Mouse (Mus musculus): ENCODE measurements around the gene Mrpl16. TPM values are rescaled to one million over a fixed set of nuclear protein-coding genes. Genes with fewer than 3 reads are reported as not detected.

Gene Mrpl16
- polyA plus RNA-seq, 1 experiment from 2014 or later, result 45.7 TPM

DNA sequence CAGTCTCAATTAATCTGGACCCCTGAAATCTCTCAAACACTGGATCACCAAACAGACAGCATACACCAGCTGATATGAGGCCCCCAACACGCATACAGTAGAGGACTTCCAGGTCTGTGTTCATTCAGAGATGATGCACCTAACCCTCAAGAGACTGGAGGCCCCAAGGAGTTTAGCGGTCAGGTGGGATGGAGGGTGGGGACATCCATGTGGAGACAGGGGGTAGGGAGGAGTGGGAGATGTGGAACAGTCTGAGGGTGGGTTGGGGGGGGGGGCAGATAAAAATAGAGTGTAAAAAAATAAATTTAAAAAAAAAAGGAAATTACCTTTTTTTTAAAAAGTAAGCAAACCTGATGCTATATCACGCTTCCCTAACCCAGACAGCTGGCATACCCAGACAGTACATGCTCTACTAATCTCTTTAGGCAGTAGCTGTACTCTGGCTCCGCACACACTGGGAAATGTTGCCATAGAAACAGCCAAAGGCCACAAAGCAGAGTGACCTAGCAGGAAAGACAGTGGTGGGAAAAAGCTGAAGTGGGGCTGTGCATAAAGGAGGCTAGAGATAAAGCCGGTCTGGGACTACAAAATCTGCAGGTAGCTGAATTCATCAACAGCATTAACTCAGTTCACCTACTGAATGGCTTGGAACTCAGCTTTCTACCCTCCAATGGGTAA lies 41.6 kb downstream of the Mrpl16 start:
- H3K27me3 ChIP-seq (ENCODE audit: control insufficient read depth, insufficient read depth, low read depth, low read length), result no peaks in the 10 kb centered on the region
- H3K36me3 ChIP-seq (ENCODE audit: control insufficient read depth, insufficient read depth, low read length), result no peaks in the 10 kb centered on the region
- H3K4me3 ChIP-seq (ENCODE audit: low read depth, low read length), result no peak overlapping the region
- ATAC-seq, result peak; percentile 97
- peak overlapping the region; percentile 51 for H3K27ac ChIP-seq (ENCODE audit: low read length)
- H3K9ac ChIP-seq (ENCODE audit: low read depth, low read length), result peak overlapping the region; percentile 44; the same call in 1 of the 2 replicates
- H3K4me2 ChIP-seq (ENCODE audit: low read length), result peak overlapping the region; percentile 37
- peaks cover 12% of the 10 kb centered on the region for H3K4me1 ChIP-seq (ENCODE audit: control insufficient read depth, insufficient read depth, low read length)
- WGBS, result 18% methylated on average over 5 of the region's 5 CpGs
- no peaks in the 10 kb centered on the region for H3K9me3 ChIP-seq (replicated peaks; ENCODE audit: control insufficient read depth, low read length, poor library complexity, severe bottlenecking)

DNA sequence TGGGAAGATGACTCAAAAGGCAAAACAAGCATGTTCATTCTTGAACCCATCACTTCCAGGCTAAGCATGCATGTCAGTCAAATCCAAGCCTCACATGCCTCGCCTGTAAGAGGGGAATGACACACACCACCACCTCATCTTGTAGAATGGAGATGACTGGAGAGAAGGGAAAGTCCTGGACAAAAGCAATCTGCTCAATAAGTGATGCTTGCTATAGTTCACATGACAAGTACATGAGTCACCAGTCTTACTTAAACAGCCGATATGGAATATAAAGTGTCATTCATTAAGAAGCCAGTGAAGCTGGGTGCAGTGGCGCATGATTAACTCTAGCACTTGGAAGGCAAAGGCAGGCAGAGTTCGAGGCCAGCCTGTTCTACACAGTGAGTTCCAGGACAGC lies 42.9 kb downstream of the Mrpl16 start:
- WGBS, result 41% methylated on average over 4 of the region's 4 CpGs
- H3K4me3 ChIP-seq (ENCODE audit: low read depth, low read length), result no peak overlapping the region
- peaks cover 19% of the 10 kb centered on the region for H3K4me1 ChIP-seq (ENCODE audit: control insufficient read depth, insufficient read depth, low read length)
- H3K27me3 ChIP-seq (ENCODE audit: control insufficient read depth, insufficient read depth, low read depth, low read length), result no peaks in the 10 kb centered on the region
- no peak overlapping the region for H3K4me2 ChIP-seq (ENCODE audit: low read length)
- H3K27ac ChIP-seq (ENCODE audit: low read length), result no peak overlapping the region
- no peak for ATAC-seq
- no peaks in the 10 kb centered on the region for H3K36me3 ChIP-seq (ENCODE audit: control insufficient read depth, insufficient read depth, low read length)
- H3K9ac ChIP-seq (ENCODE audit: low read depth, low read length), result no peak overlapping the region
- no peaks in the 10 kb centered on the region for H3K9me3 ChIP-seq (replicated peaks; ENCODE audit: control insufficient read depth, low read length, poor library complexity, severe bottlenecking)

DNA sequence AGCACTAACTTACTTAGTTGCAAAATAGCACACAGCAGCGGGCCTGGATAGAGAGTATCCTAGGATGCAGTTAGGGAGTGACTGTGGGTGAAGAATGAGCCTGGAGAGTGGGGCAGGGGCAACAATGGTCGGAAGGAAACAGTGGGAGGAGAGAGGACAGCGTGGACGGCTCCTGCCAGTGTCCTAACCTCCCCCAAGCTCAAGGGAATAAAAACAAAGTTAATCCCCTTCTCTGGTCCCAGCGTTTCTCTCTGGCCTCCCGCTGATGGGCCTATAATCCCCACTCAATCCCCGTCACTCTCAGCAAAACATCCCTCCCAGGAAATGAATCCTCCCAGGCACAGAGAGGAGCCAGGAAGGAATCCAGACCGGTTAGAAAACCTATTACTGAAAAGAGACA lies 43.5 kb downstream of the Mrpl16 start:
- Histone ChIP-seq H3K9me3 (replicated peaks; ENCODE audit: control insufficient read depth, low read length, poor library complexity, severe bottlenecking) (no peaks in the 10 kb centered on the region), H3K4me3 (ENCODE audit: low read depth, low read length) (no peak overlapping the region), H3K27me3 (ENCODE audit: control insufficient read depth, insufficient read depth, low read depth, low read length) (no peaks in the 10 kb centered on the region), H3K4me2 (ENCODE audit: low read length) (peak overlapping the region; percentile 14; the same call in 1 of the 2 replicates), H3K9ac (ENCODE audit: low read depth, low read length) (no peak overlapping the region), H3K27ac (ENCODE audit: low read length) (no peak overlapping the region), H3K36me3 (ENCODE audit: control insufficient read depth, insufficient read depth, low read length) (no peaks in the 10 kb centered on the region), H3K4me1 (ENCODE audit: control insufficient read depth, insufficient read depth, low read length) (peaks cover 19% of the 10 kb centered on the region)
- no peak for ATAC-seq
- 3% methylated on average over 8 of the region's 8 CpGs for WGBS

DNA sequence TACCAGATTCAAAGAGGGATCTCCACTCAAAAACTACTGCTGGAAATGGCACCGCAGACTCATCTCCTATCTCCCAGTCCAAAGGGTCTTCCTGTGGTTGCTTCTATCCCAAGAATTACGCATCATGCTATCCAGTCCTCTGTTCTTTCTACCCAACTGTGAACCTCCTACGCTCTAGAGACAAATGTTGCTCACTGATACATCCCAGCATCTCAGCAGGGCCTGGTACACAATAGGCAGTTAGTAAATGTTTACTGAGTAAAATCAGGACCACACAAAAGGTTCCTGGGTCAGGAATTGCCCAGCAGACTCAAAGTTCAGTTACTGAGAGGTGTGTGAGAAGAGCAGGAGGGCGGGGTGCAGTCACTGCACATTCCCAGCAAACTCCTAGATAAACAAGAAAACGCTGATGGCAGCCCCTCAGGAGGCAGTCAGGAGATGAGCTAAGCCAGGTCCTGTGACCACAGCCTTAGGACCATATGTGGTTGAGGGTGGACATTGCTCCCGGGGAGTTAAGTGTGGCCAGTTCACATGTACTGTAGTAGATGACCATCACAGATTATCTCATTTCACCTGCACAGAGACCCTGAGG lies 44.6 kb downstream of the Mrpl16 start:
- Histone ChIP-seq H3K27me3 (ENCODE audit: control insufficient read depth, insufficient read depth, low read depth, low read length) (no peaks in the 10 kb centered on the region), H3K4me3 (ENCODE audit: low read depth, low read length) (no peak overlapping the region), H3K36me3 (ENCODE audit: control insufficient read depth, insufficient read depth, low read length) (no peaks in the 10 kb centered on the region), H3K9ac (ENCODE audit: low read depth, low read length) (no peak overlapping the region), H3K4me2 (ENCODE audit: low read length) (no peak overlapping the region), H3K9me3 (replicated peaks; ENCODE audit: control insufficient read depth, low read length, poor library complexity, severe bottlenecking) (no peaks in the 10 kb centered on the region), H3K27ac (ENCODE audit: low read length) (no peak overlapping the region), H3K4me1 (ENCODE audit: control insufficient read depth, insufficient read depth, low read length) (peaks cover 26% of the 10 kb centered on the region)
- WGBS, result 83% methylated on average over 6 of the region's 6 CpGs
- ATAC-seq, result no peak

DNA sequence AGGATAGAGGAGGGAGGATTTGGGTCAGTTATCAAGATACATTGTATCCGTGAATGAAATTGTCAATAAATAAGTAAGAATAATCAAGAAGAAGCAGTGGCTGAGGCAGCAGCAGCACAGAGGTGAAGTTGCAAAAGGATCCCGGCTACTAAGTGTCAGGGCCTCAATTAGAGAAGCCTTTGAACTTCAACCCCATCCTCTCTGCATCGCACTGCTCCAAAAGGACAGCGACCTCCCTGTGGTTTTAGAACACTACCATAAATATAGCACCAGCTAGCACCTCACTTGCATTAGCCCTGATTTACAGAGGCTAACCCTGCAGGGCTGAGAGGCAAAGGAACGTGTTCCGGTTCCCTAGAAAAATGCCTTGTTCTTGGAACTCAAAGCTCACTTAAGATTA lies 46.5 kb downstream of the Mrpl16 start:
- Histone ChIP-seq H3K4me3 (ENCODE audit: low read depth, low read length) (no peak overlapping the region), H3K9ac (ENCODE audit: low read depth, low read length) (no peak overlapping the region), H3K9me3 (replicated peaks; ENCODE audit: control insufficient read depth, low read length, poor library complexity, severe bottlenecking) (no peaks in the 10 kb centered on the region), H3K36me3 (ENCODE audit: control insufficient read depth, insufficient read depth, low read length) (no peaks in the 10 kb centered on the region), H3K4me2 (ENCODE audit: low read length) (peak overlapping the region; percentile 93; the same call in 1 of the 2 replicates), H3K27me3 (ENCODE audit: control insufficient read depth, insufficient read depth, low read depth, low read length) (no peaks in the 10 kb centered on the region), H3K4me1 (ENCODE audit: control insufficient read depth, insufficient read depth, low read length) (peaks cover 24% of the 10 kb centered on the region), H3K27ac (ENCODE audit: low read length) (no peak overlapping the region)
- ATAC-seq, result no peak
- 44% methylated on average over 6 of the region's 6 CpGs for WGBS

DNA sequence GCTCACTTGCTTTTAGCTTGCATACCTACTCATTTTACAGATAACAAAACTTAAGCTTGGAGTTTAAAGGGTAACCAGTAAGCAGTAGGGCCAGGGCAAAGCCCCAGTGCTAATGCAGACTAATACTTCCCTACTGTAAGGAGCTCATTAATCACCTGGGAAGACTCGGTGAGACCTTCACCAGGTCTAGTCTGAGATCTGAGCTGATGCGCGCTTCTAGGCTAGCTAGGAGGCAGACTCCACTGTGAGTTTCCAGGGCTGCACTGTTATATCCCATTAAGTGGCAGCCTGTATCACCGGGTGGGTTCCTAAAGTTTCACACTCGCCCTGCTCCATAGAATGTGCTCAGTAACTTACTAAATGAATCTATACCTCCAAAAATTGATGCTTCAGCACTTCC lies 47.4 kb downstream of the Mrpl16 start:
- no peak overlapping the region; the same call in 1 of the 2 replicates for H3K9ac ChIP-seq (ENCODE audit: low read depth, low read length)
- no peak overlapping the region for H3K27ac ChIP-seq (ENCODE audit: low read length)
- no peaks in the 10 kb centered on the region for H3K9me3 ChIP-seq (replicated peaks; ENCODE audit: control insufficient read depth, low read length, poor library complexity, severe bottlenecking)
- no peaks in the 10 kb centered on the region for H3K27me3 ChIP-seq (ENCODE audit: control insufficient read depth, insufficient read depth, low read depth, low read length)
- H3K36me3 ChIP-seq (ENCODE audit: control insufficient read depth, insufficient read depth, low read length), result no peaks in the 10 kb centered on the region
- WGBS, result 13% methylated on average over 5 of the region's 5 CpGs
- peaks cover 19% of the 10 kb centered on the region for H3K4me1 ChIP-seq (ENCODE audit: control insufficient read depth, insufficient read depth, low read length)
- H3K4me3 ChIP-seq (ENCODE audit: low read depth, low read length), result peak overlapping the region; percentile 87
- no peak for ATAC-seq
- H3K4me2 ChIP-seq (ENCODE audit: low read length), result peak overlapping the region; percentile 93

DNA sequence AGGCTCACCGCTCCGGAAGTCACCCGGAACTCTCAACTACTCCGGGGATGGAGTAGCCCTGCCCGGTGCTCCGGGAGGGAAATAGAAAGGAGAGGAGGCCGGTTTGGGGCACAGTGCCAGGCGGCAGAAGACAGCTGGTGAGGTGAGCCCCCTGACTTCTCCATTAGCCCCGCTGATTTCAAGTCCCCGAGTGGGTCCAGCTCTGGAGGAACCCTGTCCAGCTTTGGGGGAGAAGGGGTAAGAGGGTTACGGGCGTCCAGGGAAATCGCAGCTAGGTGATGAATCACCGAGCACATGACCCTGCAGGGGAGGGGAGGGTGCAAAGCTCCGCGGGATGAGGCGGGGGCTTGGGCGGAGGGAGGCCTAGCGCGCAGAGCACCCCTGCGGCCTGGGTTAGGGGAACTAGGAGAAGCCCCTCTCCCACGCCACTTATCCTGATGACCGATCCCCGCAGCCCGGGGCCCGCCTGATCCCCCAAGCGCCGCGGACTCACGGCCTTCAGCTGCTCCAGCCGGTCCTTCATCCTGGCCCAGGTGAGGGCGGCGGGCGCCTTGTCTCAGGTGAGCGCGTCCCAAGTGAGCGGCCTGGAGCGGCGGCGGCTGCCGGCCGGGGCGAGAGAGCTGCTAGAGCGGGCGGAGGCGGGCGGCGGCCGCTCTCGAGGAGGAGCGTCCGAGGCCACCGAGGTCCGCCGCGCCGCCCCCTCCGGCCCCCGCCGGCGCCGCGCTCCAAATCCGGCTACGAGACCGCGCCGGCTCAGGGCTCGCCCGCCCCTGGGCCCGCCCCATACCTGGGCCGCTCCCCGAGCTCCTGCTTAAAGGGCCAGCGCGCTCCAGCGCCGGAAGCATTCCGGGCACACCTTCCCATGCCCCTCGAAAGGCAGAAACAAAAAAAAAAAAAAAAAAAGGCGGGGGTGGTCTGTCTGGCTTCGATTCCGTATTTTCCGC lies 48.3 kb downstream of the Mrpl16 start:
- no peaks in the 10 kb centered on the region for H3K9me3 ChIP-seq (replicated peaks; ENCODE audit: control insufficient read depth, low read length, poor library complexity, severe bottlenecking)
- no peaks in the 10 kb centered on the region for H3K36me3 ChIP-seq (ENCODE audit: control insufficient read depth, insufficient read depth, low read length)
- H3K4me1 ChIP-seq (ENCODE audit: control insufficient read depth, insufficient read depth, low read length), result peaks cover 19% of the 10 kb centered on the region
- ATAC-seq, result peak; percentile 88
- H3K4me2 ChIP-seq (ENCODE audit: low read length), result peak overlapping the region; percentile 93
- H3K27ac ChIP-seq (ENCODE audit: low read length), result peak overlapping the region; percentile 68
- H3K27me3 ChIP-seq (ENCODE audit: control insufficient read depth, insufficient read depth, low read depth, low read length), result no peaks in the 10 kb centered on the region
- H3K9ac ChIP-seq (ENCODE audit: low read depth, low read length), result peak overlapping the region; percentile 95
- WGBS, result under 1% methylated on average over 73 of the region's 83 CpGs
- peak overlapping the region; percentile 87 for H3K4me3 ChIP-seq (ENCODE audit: low read depth, low read length)

DNA sequence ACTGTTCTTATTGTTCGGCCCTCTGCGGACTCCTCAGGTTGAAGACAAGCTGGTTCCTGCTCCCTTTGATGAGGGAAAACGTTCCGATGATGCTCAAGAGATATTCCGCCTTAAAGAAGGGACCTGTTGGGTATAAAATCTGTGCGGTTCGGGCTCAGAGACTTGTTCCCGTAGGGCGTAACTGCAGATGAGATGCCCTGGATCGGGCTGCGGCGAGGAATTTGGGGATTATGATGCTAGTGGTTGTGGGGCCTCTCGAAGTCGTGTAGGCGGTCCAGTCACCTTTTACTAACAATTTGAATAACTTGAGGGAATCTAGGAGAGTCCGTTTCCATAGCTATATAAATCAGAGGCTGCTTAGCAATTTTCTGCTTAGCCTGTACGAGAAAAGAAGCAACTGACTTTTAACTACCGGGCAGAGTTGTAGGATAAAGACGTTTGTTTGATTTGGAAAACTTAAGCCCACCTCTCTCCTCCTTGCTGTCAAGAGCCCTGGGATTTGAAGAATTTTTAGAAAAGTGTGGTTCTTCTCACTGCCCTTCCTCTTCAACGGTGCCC lies 49.0 kb downstream of the Mrpl16 start, which contains the start of gene Stx3:
TSS of gene Stx3 (minus strand) at position 261 of the 558 bp plus-strand sequence.
- Histone ChIP-seq H3K4me2 (ENCODE audit: low read length) (peak within 1 kb of the TSS; percentile 93), H3K4me1 (ENCODE audit: control insufficient read depth, insufficient read depth, low read length) (peaks cover 19% of the 10 kb centered on the region), H3K9ac (ENCODE audit: low read depth, low read length) (peak within 1 kb of the TSS; percentile 95), H3K27ac (ENCODE audit: low read length) (peak within 1 kb of the TSS; percentile 68), H3K27me3 (ENCODE audit: control insufficient read depth, insufficient read depth, low read depth, low read length) (no peaks in the 10 kb centered on the region), H3K36me3 (ENCODE audit: control insufficient read depth, insufficient read depth, low read length) (no peaks in the 10 kb centered on the region), H3K9me3 (replicated peaks; ENCODE audit: control insufficient read depth, low read length, poor library complexity, severe bottlenecking) (no peaks in the 10 kb centered on the region), H3K4me3 (ENCODE audit: low read depth, low read length) (peak within 1 kb of the TSS; percentile 87)
- WGBS, result under 1% methylated on average over 20 of the region's 20 CpGs
- ATAC-seq, result peak; percentile 18

All from midbrain, embryonic 16.5 days (tissue).